9 mouse cellular contexts compared by ENCODE assay signal in genomic region chr11:109891989-109892386, GRCm38 (mm10).
DNase-seq lines count a peak whose midpoint lies in the region; ATAC-seq and TF ChIP-seq lines count a peak whose summit lies in the region.
"Had no signal": no experiment of that assay in that cellular context is flagged by ENCODE, and none has a peak within 500 bp of the region (broad histone marks: within the 10 kb centered on the region; RNA-seq: fewer than 3 reads in every experiment).

No protein-coding gene starts in this region.

- no peaks in the 10 kb centered on the region for H3K36me3 ChIP-seq in kidney, embryonic 16.5 days (ENCODE audit: insufficient read depth, low read length)
- no peaks in the 10 kb centered on the region for H3K36me3 ChIP-seq in C2C12 (ENCODE audit: control insufficient read depth, insufficient read depth)
- H3K36me3 ChIP-seq in midbrain, embryonic 15.5 days (replicated peaks) = no peaks in the 10 kb centered on the region
- H3K36me3 ChIP-seq: limb, embryonic 15.5 days had no signal

- TF ChIP-seq CTCF in C2C12 (IDR thresholded peaks at IDR 0.05; ENCODE audit: control insufficient read depth, insufficient read depth, insufficient read length) = peak; percentile 18

- no peaks in the 10 kb centered on the region for H3K27me3 ChIP-seq in kidney, embryonic 16.5 days (ENCODE audit: insufficient read depth, low read length)
- H3K27me3 ChIP-seq in C2C12 (ENCODE audit: control insufficient read depth, insufficient read depth, insufficient read length) = no peaks in the 10 kb centered on the region
- H3K27me3 ChIP-seq in midbrain, embryonic 15.5 days (replicated peaks) = no peaks in the 10 kb centered on the region
- H3K27me3 ChIP-seq: limb, embryonic 15.5 days had no signal

- H3ac ChIP-seq in C2C12 (ENCODE audit: control insufficient read depth, insufficient read length, low read depth) = no peak overlapping the region

- no peaks in the 10 kb centered on the region for H3K79me3 ChIP-seq in C2C12 (ENCODE audit: low read depth)

- H3K4me1 ChIP-seq in kidney, embryonic 16.5 days (ENCODE audit: insufficient read depth, low read length) = 0 out of 2 replicates have a peak, but pooled peaks cover 5% of the 10 kb centered on the region
- H3K4me1 ChIP-seq in midbrain, embryonic 15.5 days = no peaks in the 10 kb centered on the region

- H3K79me2 ChIP-seq in C2C12 (ENCODE audit: control insufficient read depth, insufficient read depth) = no peaks in the 10 kb centered on the region

- H3K4me3 ChIP-seq in kidney, embryonic 16.5 days (ENCODE audit: low read length) = no peak overlapping the region
- H3K4me3 ChIP-seq in C2C12 (ENCODE audit: insufficient read depth, poor library complexity, severe bottlenecking) = no peak overlapping the region
- no peak overlapping the region for H3K4me3 ChIP-seq in midbrain, embryonic 15.5 days
- H3K4me3 ChIP-seq: limb, embryonic 15.5 days had no signal

- H3K27ac ChIP-seq in kidney, embryonic 16.5 days (ENCODE audit: low read length) = no peak overlapping the region
- H3K27ac ChIP-seq in midbrain, embryonic 15.5 days = no peak overlapping the region
- H3K27ac ChIP-seq: limb, embryonic 15.5 days had no signal

- WGBS in kidney, embryonic 16.5 days = 65% methylated on average over 4 of the region's 4 CpGs
- 81% methylated on average over 4 of the region's 4 CpGs for WGBS in midbrain, embryonic 15.5 days

- 0 out of 2 replicates have a peak, but pooled peaks have one; percentile 19 for ATAC-seq in kidney, embryonic 16.5 days (ENCODE audit: low FRiP score, low TSS enrichment)
- ATAC-seq in midbrain, embryonic 15.5 days (replicated peaks) = no peak

- H3K4me2 ChIP-seq in kidney, embryonic 16.5 days (replicated peaks; ENCODE audit: low read depth, low read length) = no peak overlapping the region
- no peak overlapping the region for H3K4me2 ChIP-seq in midbrain, embryonic 15.5 days
- H3K4me2 ChIP-seq: limb, embryonic 15.5 days had no signal

- H3K9me3 ChIP-seq in kidney, embryonic 16.5 days (ENCODE audit: low read length) = peaks cover 6% of the 10 kb centered on the region; the same call in 1 of the 2 replicates
- H3K9me3 ChIP-seq in midbrain, embryonic 15.5 days = no peaks in the 10 kb centered on the region
- H3K9me3 ChIP-seq: limb, embryonic 15.5 days had no signal

- DNase-seq in kidney, adult 11 months = no peak
- DNase-seq in adipocyte (ENCODE audit: low spot score) = peak; percentile 65
- DNase-seq in kidney, postnatal 36 days = peak; percentile 20 to 51
- no peak for DNase-seq in adrenal gland, postnatal 10 days
- no peak for DNase-seq in cerebellum, adult 9-10 months

- H3K9ac ChIP-seq in kidney, embryonic 16.5 days (replicated peaks; ENCODE audit: low read length) = no peak overlapping the region
- H3K9ac ChIP-seq in midbrain, embryonic 15.5 days = no peak overlapping the region
- H3K9ac ChIP-seq: limb, embryonic 15.5 days had no signal

TF ChIP-seq in C2C12, 6 proteins besides CTCF, POLR2A, EP300 and RAD21:
- TF ChIP-seq MYOD1 (IDR thresholded peaks at IDR 0.05; ENCODE audit: control insufficient read depth, insufficient read length, low read depth) (no peak), MYOG (IDR thresholded peaks at IDR 0.05; ENCODE audit: control insufficient read depth, extremely low read depth, insufficient read length) (no peak)

Comparison
In these comparisons a context has a peak if more than half of its experiments do, and no peak if none do; other contexts are left out.
1. DNase-seq: peak in adipocyte (single experiment) and kidney, postnatal 36 days (2 of 2); none in kidney, adult 11 months (single experiment), adrenal gland, postnatal 10 days (single experiment) and cerebellum, adult 9-10 months (single experiment).